Mouse (Mus musculus) 3134 (cell line): Measurements from ENCODE around the gene Rfpl4b.
"Not testable (repeated sequence)": the region's sequence is repeated elsewhere in the genome, so short reads cannot be mapped to it uniquely, and the experiment has no call there.

Source experiments
- DNase-seq: peaks from one replicate; pipeline ENCODE4 v3.0.0-alpha.2; 2011; ENCODE audit warnings: low spot score; ENCODE audit not compliant: insufficient read length; ENCODE audit errors: extremely low read depth

Rfpl4b gene

GRCm38 (mm10) chr10:38821679-38822078, at the start of gene Rfpl4b:
Rfpl4b (minus strand) TSS chr10:38821779.
- DNase-seq: no peak

- no peak for DNase-seq
Measured at GRCm38 (mm10) chr10:38855186-38855585, 33.6 kb upstream of the Rfpl4b start.

- not testable (repeated sequence) for DNase-seq
Measured at GRCm38 (mm10) chr10:38850006-38850405, 28.4 kb upstream of the Rfpl4b start.

GRCm38 (mm10) chr10:38848884-38849499, 27.4 kb upstream of the Rfpl4b start:
- DNase-seq: peak; percentile 1

- DNase-seq: no peak
Measured at GRCm38 (mm10) chr10:38848231-38848630, 26.7 kb upstream of the Rfpl4b start.

DNA sequence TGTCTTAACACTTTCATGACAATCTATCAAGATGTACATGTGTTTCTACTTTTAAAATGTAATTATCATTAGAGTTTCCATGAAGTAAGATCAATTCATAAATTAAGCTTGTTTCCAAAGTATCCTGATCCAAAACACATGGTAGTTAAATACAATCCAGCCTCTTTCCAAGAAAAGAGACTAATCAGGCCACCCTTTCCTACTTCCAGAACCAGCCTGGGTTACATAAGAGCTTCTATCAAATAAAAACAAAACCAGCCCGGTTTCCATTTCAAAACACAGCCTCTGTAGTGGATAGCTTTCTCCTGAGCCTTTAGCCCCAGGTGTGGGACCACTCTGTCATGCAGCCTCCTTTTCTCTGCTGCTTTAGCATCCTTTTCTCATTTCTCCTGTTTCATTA, 2.2 kb upstream of the Rfpl4b start:
- no peak for DNase-seq

DNA sequence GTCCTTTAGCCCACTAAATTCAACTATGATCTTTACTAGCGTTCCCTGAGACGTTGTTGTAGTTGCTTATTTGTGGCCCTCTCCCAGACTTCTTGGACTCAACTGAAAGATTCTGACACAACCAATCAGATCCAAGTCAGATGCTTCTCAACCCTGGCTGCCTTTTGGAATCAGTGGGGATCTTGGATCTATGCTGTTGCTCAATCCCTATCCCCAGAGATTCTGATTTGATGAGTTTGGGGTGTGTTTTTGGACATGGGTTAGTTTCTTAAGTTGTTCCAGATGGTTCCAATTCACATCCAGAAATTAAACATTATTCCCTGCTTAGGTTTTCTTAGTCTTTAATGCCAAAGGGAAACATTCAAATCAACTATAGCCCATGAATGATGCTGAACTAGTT, 15.5 kb downstream of the Rfpl4b start:
- no peak for DNase-seq

GRCm38 (mm10) chr10:38804047-38804446, 17.5 kb downstream of the Rfpl4b start:
- no peak for DNase-seq

- no peak for DNase-seq
Measured at GRCm38 (mm10) chr10:38803304-38803703, 18.3 kb downstream of the Rfpl4b start.

GRCm38 (mm10) chr10:38788612-38789011, 33.0 kb downstream of the Rfpl4b start:
- DNase-seq: no peak
